Mouse (Mus musculus): Measurements from ENCODE around the gene Gm13420. TPM values are rescaled to one million over a fixed set of nuclear protein-coding genes. Genes with fewer than 3 reads are reported as not detected.

The Gm13420 gene
- polyA plus RNA-seq, 1 experiment from 2014 or later = 1.6 TPM

GRCm38 (mm10) chr2:29703104-29704081 lies 48.1 kb downstream of the Gm13420 start:
- Histone ChIP-seq H3K4me3 (ENCODE audit: low read depth, low read length) (no peak overlapping the region), H3K4me1 (ENCODE audit: control insufficient read depth, insufficient read depth, low read length) (no peaks in the 10 kb centered on the region), H3K27me3 (ENCODE audit: control insufficient read depth, insufficient read depth, low read length) (no peaks in the 10 kb centered on the region), H3K9ac (replicated peaks; ENCODE audit: low read depth, low read length) (no peak overlapping the region), H3K9me3 (ENCODE audit: control insufficient read depth, low read depth, low read length) (no peaks in the 10 kb centered on the region), H3K4me2 (replicated peaks; ENCODE audit: low read depth, low read length) (no peak overlapping the region), H3K36me3 (ENCODE audit: control insufficient read depth, insufficient read depth, low read length) (peaks cover 52% of the 10 kb centered on the region), H3K27ac (ENCODE audit: low read length) (no peak overlapping the region)
- 93% methylated on average over 9 of the region's 9 CpGs for WGBS
- ATAC-seq (ENCODE audit: insufficient number of reproducible peaks, insufficient read depth, low FRiP score, low read depth) = no peak

DNA sequence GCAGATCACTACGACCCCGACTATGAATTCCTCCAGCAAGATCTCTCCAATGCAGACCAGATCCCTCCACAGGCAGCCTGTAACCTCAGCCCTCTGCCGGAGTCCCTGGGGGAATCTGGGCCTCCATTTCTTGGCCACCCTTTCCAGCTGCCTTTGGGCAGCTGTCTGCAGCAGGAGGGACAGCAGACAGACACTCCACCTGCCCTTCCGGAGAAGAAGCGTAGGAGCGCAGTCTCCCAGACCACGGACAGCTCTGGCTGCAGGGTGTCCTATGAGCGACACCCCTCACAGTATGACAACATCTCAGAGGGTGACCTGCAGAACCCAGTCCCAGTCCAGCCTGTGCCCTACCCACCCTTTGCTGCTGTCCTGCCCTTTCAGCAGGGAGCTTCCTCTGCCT lies 49.3 kb downstream of the Gm13420 start:
- peaks cover 45% of the 10 kb centered on the region for H3K36me3 ChIP-seq (ENCODE audit: control insufficient read depth, insufficient read depth, low read length)

GRCm38 (mm10) chr2:29701393-29701792 lies 50.1 kb downstream of the Gm13420 start:
- H3K4me3 ChIP-seq (ENCODE audit: low read depth, low read length) = no peak overlapping the region
- H3K27ac ChIP-seq (ENCODE audit: low read length) = no peak overlapping the region
- no peaks in the 10 kb centered on the region for H3K27me3 ChIP-seq (ENCODE audit: control insufficient read depth, insufficient read depth, low read length)
- 78% methylated on average over 6 of the region's 6 CpGs for WGBS
- H3K9me3 ChIP-seq (ENCODE audit: control insufficient read depth, low read depth, low read length) = no peaks in the 10 kb centered on the region
- no peak overlapping the region for H3K4me2 ChIP-seq (replicated peaks; ENCODE audit: low read depth, low read length)
- H3K36me3 ChIP-seq (ENCODE audit: control insufficient read depth, insufficient read depth, low read length) = peaks cover 38% of the 10 kb centered on the region
- ATAC-seq (ENCODE audit: insufficient number of reproducible peaks, insufficient read depth, low FRiP score, low read depth) = no peak
- no peaks in the 10 kb centered on the region for H3K4me1 ChIP-seq (ENCODE audit: control insufficient read depth, insufficient read depth, low read length)
- H3K9ac ChIP-seq (replicated peaks; ENCODE audit: low read depth, low read length) = no peak overlapping the region

More for the DNA sequence above, 49.3 kb downstream of the Gm13420 start:
- Histone ChIP-seq H3K4me1 (ENCODE audit: control insufficient read depth, insufficient read depth, low read length) (no peaks in the 10 kb centered on the region), H3K9me3 (ENCODE audit: control insufficient read depth, low read depth, low read length) (no peaks in the 10 kb centered on the region), H3K9ac (replicated peaks; ENCODE audit: low read depth, low read length) (no peak overlapping the region), H3K27me3 (ENCODE audit: control insufficient read depth, insufficient read depth, low read length) (no peaks in the 10 kb centered on the region), H3K4me3 (ENCODE audit: low read depth, low read length) (no peak overlapping the region), H3K4me2 (replicated peaks; ENCODE audit: low read depth, low read length) (no peak overlapping the region), H3K27ac (ENCODE audit: low read length) (no peak overlapping the region)
- ATAC-seq (ENCODE audit: insufficient number of reproducible peaks, insufficient read depth, low FRiP score, low read depth) = no peak
- 97% methylated on average over 8 of the region's 8 CpGs for WGBS

DNA sequence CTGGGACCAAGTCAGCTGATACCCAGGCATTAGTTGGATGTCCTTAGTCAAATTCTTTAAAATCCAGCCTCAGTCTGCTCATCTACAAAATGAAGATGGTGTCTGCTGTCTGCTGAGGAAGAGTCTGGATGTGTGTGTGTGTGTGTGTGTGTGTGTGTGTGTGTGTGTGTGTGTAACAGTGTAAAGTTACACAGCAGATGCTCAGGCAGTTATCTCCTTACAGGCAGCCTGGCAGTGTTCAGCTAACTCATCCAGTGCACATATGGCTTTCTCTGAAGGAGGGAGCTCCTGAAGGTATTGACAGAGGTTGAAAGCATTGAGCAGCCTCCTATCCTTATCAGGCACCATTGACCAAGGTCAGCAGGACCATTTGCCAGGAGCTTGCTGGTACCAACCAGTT lies 50.6 kb downstream of the Gm13420 start:
- Histone ChIP-seq H3K9me3 (ENCODE audit: control insufficient read depth, low read depth, low read length) (no peaks in the 10 kb centered on the region), H3K9ac (replicated peaks; ENCODE audit: low read depth, low read length) (no peak overlapping the region), H3K4me1 (ENCODE audit: control insufficient read depth, insufficient read depth, low read length) (no peaks in the 10 kb centered on the region), H3K27ac (ENCODE audit: low read length) (no peak overlapping the region), H3K4me2 (replicated peaks; ENCODE audit: low read depth, low read length) (no peak overlapping the region), H3K4me3 (ENCODE audit: low read depth, low read length) (no peak overlapping the region), H3K36me3 (ENCODE audit: control insufficient read depth, insufficient read depth, low read length) (peaks cover 33% of the 10 kb centered on the region), H3K27me3 (ENCODE audit: control insufficient read depth, insufficient read depth, low read length) (no peaks in the 10 kb centered on the region)
- ATAC-seq (ENCODE audit: insufficient number of reproducible peaks, insufficient read depth, low FRiP score, low read depth) = no peak

DNA sequence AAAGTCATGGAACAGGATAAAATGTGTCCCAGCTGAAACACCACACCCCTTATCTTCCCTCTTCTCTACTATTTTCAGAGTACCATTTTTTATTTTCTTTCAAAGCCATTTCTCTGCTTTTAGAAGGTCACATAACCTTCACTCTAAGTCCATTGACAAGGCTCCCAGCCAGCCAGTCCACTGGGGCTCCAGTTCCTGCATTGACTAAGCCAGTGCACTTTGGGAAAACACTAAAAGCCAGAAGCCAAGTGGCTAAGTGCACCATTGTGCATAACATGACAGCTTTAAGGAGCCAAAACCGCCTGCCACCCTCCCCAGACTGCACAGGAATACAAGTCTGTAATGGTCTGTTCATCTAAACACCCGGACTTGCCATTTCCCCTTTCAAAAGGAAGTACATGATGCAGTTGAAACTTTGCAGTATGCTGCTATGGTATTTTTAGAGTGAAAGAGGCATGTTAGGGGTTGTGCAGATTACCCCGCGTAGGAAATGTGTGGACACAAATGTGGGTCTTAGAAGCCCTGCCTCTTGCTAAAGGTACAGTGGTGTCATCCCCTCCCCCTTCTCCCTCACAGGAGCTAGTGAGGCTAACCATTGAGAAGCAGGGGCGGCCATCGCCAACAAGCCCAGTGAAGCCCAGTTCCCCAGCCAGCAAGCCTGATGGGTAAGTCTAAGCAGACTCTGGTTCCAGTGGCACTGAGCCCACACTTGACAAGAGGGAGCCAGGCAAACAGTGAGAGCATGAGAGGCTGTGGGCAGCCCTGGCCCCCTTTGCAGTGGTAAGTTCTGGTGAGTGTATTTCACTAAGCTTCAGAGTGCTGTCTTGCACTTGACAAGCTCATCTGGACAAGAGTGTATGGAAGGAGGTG lies 52.8 kb downstream of the Gm13420 start:
- H3K27me3 ChIP-seq (ENCODE audit: control insufficient read depth, insufficient read depth, low read length) = no peaks in the 10 kb centered on the region
- no peak overlapping the region for H3K4me3 ChIP-seq (ENCODE audit: low read depth, low read length)
- 84% methylated on average over 6 of the region's 6 CpGs for WGBS
- no peaks in the 10 kb centered on the region for H3K9me3 ChIP-seq (ENCODE audit: control insufficient read depth, low read depth, low read length)
- H3K9ac ChIP-seq (replicated peaks; ENCODE audit: low read depth, low read length) = no peak overlapping the region
- peaks cover 27% of the 10 kb centered on the region for H3K36me3 ChIP-seq (ENCODE audit: control insufficient read depth, insufficient read depth, low read length)
- no peak for ATAC-seq (ENCODE audit: insufficient number of reproducible peaks, insufficient read depth, low FRiP score, low read depth)
- no peak overlapping the region for H3K4me2 ChIP-seq (replicated peaks; ENCODE audit: low read depth, low read length)
- H3K4me1 ChIP-seq (ENCODE audit: control insufficient read depth, insufficient read depth, low read length) = no peaks in the 10 kb centered on the region
- no peak overlapping the region for H3K27ac ChIP-seq (ENCODE audit: low read length)

GRCm38 (mm10) chr2:29696207-29696800 lies 55.2 kb downstream of the Gm13420 start:
- Histone ChIP-seq H3K4me3 (ENCODE audit: low read depth, low read length) (no peak overlapping the region), H3K9me3 (ENCODE audit: control insufficient read depth, low read depth, low read length) (no peaks in the 10 kb centered on the region), H3K27ac (ENCODE audit: low read length) (no peak overlapping the region), H3K9ac (replicated peaks; ENCODE audit: low read depth, low read length) (no peak overlapping the region), H3K27me3 (ENCODE audit: control insufficient read depth, insufficient read depth, low read length) (no peaks in the 10 kb centered on the region), H3K4me1 (ENCODE audit: control insufficient read depth, insufficient read depth, low read length) (no peaks in the 10 kb centered on the region), H3K4me2 (replicated peaks; ENCODE audit: low read depth, low read length) (no peak overlapping the region), H3K36me3 (ENCODE audit: control insufficient read depth, insufficient read depth, low read length) (peaks cover 22% of the 10 kb centered on the region)
- 75% methylated on average over 7 of the region's 7 CpGs for WGBS
- no peak for ATAC-seq (ENCODE audit: insufficient number of reproducible peaks, insufficient read depth, low FRiP score, low read depth)

Other genes with a start within 250 kb of the Gm13420 start
- gene Rapgef1, start 132.0 kb downstream of the Gm13420 start, polyA plus RNA-seq (2014; fragmentation: Nextera tagmentation; extraction: Ambion mirVana) = 13.8 TPM in 2 replicates
- gene Gm13547, start 7.6 kb upstream of the Gm13420 start, polyA plus RNA-seq (2014; fragmentation: Nextera tagmentation; extraction: Ambion mirVana) = not detected in 2 replicates
- 33.0 and 39.1 TPM in 2 replicates for gene Coq4, start 35.8 kb upstream of the Gm13420 start, polyA plus RNA-seq (2014; fragmentation: Nextera tagmentation; extraction: Ambion mirVana)
- 31.0 and 32.3 TPM in 2 replicates for gene Trub2, start 36.8 kb upstream of the Gm13420 start, polyA plus RNA-seq (2014; fragmentation: Nextera tagmentation; extraction: Ambion mirVana)
- 12.2 TPM in 2 replicates for gene Slc27a4, start 50.9 kb upstream of the Gm13420 start, polyA plus RNA-seq (2014; fragmentation: Nextera tagmentation; extraction: Ambion mirVana)
- gene Urm1, start 68.4 kb upstream of the Gm13420 start, polyA plus RNA-seq (2014; fragmentation: Nextera tagmentation; extraction: Ambion mirVana) = 20.8 and 24.6 TPM in 2 replicates
- gene Cercam, start 117.5 kb upstream of the Gm13420 start, polyA plus RNA-seq (2014; fragmentation: Nextera tagmentation; extraction: Ambion mirVana) = 23.6 and 28.1 TPM in 2 replicates
- gene Odf2, start 137.5 kb upstream of the Gm13420 start, polyA plus RNA-seq (2014; fragmentation: Nextera tagmentation; extraction: Ambion mirVana) = 64.3 and 67.2 TPM in 2 replicates
- gene Gle1, start 183.7 kb upstream of the Gm13420 start, polyA plus RNA-seq (2014; fragmentation: Nextera tagmentation; extraction: Ambion mirVana) = 57.7 and 59.4 TPM in 2 replicates
- 136 and 139 TPM in 2 replicates for gene Sptan1, start 213.9 kb upstream of the Gm13420 start, polyA plus RNA-seq (2014; fragmentation: Nextera tagmentation; extraction: Ambion mirVana)

Data from stomach, embryonic 14.5 days (tissue).